Mouse (Mus musculus): Measurements from ENCODE around the gene Ipo11.

GRCm38 (mm10) chr13:106838778-106839177, 98.0 kb downstream of the Ipo11 start:
- TF ChIP-seq CTCF (IDR thresholded peaks at IDR 0.05; ENCODE audit: insufficient read depth, low read length) (no peak), POLR2A (IDR thresholded peaks at IDR 0.05; ENCODE audit: borderline replicate concordance, extremely low read depth, low read depth, low read length) (no peak)
